Mouse (Mus musculus) left cerebral cortex, adult 9 months (tissue): ENCODE measurements at regions not wholly inside any gene's neighbourhood (a gene's known extent, or its start where the extent isn't known, plus 50 kb on each side); places are given as distances from the start of the nearest gene placed in this dataset.

Experiments used
- DNase-seq, 2 experiments: peaks; one replicate each; pipeline ENCODE4 v3.0.0; 2022; ENCODE audit warnings: low spot score in 2 of 2

DNA sequence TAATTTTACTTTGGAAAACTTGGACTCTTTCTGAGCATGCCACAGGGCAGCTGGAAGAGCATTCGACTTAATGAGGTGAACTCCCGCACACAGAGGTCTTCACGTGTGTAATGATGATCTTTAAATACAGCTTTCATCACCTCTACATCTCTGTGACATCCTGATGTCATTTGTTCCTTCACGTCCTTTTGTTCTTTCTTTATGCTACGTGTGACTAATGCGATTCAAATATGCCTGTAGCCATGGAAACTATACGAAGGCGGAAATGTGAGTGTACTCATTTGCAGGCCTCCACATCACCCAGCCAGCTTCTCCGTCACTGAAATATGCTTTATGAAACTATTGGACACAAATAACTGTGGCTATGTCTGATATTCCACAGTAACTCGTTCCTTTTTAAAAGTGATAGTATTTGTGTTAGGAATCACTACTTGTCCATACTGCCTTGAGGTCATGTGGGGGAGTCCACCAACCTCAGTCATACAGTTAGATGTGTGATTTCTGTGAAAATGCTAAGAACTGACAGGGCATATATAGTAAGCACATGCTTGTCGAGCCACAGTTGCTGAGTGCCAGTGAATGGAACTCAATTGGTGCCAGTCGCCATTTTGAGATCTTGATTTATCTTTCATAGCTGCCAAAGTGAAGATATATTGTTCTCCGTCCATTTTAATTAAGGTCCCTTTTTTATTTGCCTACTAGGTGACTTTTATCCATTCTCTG, 145.9 kb downstream of the Plk2 start:
- DNase-seq = peak; percentile 56 to 73

DNA sequence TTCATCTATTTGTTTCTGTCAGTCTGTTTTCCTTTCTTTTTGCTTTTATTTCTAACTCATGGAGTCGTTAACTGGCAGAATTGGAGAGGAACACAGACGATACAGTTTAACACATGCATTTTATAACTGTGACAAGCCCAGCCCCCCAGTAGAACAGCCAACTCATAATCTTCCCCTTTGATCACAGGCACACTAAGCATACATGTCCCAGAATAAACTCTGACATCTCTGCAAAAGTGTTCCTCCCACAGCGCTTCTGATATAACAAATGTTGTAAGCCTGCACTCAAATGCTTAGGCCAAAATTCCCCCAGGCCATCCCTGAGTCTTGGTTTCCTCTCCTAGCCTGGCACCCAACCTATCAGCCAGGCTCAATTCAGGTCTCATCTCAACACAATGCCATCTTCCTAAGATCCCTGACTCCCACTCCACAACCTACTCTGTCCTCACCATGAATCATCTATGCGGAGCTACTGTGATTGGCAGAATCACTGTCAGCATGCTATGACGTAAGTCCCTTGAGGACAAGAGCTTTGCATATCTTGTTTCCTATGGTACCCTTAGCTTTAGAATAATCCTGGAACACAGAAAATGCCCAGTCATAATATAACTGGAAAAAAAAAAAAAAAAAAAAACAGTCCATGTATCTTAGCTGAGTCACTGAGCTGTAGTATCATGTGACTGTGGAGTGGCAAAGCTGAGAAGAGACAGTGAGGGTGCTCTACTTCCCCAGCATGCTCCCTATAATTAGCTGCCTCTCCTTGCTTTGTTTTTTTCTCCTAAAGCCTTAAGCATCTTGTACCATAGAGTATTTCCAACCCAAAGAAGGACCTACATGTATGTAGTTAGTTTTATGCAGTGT, 146.7 kb downstream of the Plk2 start:
- peak in 1 of 2 experiments; percentile 35 for DNase-seq

- DNase-seq = no peak
Observed at GRCm38 (mm10) chr13:110542303-110543065, 147.6 kb downstream of the Plk2 start.

GRCm38 (mm10) chr13:110545454-110545853, 150.6 kb downstream of the Plk2 start:
- DNase-seq = no peak

GRCm38 (mm10) chr13:110555529-110556319, 160.9 kb downstream of the Plk2 start:
- DNase-seq = no peak

DNA sequence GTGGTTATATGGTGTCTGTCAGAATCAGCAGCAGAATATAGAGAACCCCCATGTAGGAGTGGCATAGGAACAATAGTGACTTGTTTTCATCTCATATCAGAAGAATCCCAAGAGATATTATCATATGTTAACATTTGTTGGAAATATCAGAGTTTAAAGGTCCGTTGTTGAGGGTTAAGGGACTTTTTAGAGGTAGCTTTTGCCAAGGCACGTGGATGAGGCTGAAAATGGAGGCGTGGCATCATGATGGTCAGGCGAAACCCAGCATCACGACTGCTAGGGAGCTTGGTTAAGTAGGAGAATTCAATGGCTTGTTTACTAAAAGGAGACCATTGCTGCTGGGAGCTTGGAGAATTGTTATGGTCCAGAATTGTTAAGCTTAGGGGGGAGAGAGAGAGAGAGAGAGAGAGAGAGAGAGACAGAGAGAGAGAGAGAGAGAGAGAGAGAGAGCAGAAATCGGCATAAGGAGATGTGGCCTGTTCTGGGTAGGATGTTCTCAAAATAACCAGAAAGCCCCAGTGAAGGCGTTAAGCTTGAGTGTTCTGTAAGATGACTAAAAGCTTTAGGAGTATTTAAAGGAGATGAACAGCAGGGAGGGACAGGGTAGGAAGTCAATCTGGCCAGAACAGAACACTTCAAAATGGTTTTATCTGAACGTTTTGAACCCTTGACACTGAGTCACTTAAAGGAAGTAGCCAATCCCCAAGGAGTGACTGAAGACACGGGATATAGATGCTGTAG, 161.7 kb downstream of the Plk2 start:
- no peak for DNase-seq

GRCm38 (mm10) chr13:110557930-110558727, 163.3 kb downstream of the Plk2 start:
- DNase-seq = peak; percentile 35 to 79

DNA sequence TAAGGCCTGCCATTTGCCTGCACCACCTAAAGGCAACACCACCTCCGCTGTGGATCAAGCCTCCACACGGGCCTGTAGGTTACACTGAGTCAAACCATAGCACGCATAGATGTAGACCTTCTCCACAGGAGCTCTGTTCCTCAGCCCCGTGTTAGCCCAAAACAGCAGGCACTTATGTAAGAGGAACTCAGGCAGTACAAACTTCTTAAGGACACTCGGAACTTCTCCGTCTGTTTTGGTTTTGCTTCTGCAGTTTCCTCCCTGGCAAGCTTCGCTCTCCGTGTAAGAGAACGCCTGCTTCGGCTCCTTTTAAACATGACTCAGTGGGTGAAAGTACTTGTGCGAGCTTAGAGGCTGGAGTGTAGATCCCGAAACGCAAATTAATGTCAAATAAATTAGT, 165.7 kb downstream of the Plk2 start:
- DNase-seq = peak; percentile 43 to 71

GRCm38 (mm10) chr13:110562499-110562898, 167.7 kb downstream of the Plk2 start:
- no peak for DNase-seq

DNA sequence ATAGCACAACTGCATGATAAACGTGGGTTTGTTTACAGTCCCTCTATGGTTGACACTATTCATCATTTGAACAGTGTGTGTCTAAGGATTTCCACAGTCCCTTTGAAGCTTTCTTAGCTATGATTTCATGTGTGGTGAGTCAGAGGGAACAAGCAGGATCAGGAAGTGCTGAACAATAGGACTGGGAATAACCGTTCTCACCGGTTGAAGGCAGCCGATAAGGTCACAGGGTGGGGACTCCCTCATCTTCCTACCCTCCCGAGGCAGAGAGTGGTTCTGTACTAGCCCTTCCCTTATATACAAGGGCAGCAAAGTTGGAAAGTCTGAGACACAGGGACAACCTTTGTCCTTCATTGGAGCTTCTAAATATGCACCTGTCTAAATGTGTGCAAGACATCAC, 168.1 kb downstream of the Plk2 start:
- DNase-seq = no peak

DNA sequence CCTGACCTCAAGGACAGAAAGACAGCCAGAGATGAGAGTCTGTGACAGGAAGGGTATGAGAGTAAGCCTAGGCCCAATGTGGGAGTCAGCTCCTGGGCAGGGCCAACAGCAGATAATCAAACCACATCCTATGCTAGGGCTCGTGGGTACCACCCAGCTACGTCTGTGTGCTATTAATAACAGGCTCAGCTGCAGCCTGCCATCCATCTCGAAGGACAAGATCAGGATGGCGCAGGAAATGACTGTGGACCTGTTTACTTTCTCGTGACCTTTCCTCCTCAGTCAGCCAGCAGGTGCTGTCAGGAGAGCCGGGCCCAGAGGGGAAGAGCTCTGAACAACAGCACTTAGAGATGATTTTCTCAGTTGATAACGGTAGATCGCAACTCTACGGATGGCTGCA, 169.1 kb downstream of the Plk2 start:
- no peak for DNase-seq

DNA sequence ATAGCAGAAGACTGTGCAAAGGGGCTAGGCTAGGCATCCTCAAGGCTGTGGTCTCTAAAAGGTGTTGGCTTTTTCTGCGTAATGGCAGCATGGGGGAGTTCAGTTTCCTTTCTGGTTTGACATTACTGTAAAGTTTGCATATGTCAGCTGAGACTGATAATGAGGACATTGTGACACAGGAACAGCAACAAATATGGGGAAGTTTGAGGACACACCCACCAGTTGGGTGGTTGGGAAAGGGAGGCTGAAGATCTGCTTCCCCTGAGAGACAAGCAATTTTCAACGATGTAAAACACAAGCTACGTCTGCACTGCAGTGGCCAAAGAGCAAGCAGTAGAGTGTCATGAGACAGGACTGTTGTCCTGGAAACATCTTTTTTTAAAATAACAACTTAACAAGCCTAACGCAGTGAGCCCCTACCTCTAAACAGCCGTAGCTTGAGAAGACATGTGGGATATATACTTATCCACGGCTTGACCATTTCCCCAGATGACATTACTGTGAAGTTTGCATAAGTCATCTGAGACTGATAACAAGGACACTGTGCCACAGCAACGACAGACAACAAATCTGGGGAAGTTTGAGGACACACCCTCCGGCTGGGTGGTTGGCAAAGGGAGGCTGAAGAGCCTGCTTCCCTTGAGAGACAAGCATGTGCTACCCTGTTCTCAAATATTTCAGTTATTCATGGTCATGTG, 173.8 kb downstream of the Plk2 start:
- DNase-seq = no peak

GRCm38 (mm10) chr13:110569180-110569512, 174.3 kb downstream of the Plk2 start:
- DNase-seq = no peak

GRCm38 (mm10) chr13:110570386-110570785, 175.5 kb downstream of the Plk2 start:
- no peak for DNase-seq

DNA sequence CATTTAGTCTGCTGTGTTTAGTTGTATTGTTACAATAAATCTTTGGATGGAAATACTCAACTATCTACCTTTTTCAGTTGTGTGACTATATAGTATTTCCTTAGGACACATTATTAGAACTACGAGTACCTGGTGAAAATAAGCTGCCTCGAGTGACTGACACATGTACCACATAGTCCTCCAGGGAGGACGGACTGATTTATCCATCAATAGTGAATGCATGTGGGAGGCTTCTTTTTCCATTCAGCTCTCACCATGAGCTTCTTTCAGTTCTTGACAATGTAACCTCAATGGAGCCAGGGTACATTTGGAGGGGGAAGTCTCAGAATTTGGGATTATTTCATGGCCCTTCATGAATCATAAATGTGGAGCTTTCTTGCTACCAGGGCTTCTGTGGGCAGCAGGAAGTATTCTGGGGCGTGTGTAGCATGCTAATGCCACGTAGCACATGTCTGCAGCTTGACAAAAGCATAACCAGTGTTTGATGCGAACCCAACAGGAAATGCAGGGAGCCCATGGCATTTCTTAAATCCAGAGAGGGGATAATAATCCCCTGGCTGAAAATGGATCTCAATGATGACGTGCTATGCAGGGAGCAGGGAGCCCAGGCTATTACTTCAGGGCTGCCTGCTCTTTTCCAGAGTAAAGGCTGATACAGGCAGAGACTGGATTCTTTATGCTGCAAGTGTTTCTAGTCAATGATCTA, 178.7 kb downstream of the Plk2 start:
- no peak for DNase-seq

DNA sequence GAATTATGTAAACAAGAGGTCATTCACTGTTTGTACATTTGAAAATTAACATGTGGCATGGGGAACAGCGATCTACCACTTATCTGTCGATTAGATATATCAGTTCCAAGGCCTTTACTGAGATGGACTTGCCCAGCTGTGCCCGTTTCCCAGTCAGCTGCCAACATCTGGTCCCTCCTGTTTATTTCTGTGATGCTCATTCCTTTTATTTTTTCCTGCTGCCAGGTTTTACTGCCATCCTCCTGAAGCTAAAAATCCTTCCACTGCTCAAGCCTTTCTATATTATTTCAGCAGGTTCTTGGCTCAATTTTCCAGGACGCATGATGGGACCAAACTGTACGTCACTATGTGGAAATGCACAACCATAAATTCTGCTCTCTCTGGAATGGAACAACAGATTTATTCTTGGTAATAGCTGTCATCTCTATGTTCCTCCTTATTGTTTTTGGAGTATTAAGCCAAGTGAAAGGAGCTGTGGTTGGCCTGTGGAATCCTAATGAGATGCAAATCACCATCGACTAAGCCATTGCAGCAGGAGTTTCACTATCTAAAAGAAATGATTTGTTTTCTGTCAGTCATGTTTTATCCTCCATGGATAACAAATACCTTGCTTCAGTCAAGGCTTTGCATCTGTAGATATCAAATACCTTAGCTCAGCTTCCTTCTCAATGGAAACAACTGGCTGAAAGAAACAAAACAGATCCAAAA, 180.1 kb downstream of the Plk2 start:
- DNase-seq = no peak

GRCm38 (mm10) chr13:110578159-110578558, 183.3 kb downstream of the Plk2 start:
- no peak for DNase-seq

- DNase-seq = no peak
Observed at GRCm38 (mm10) chr13:110580166-110580565, 185.3 kb downstream of the Plk2 start.
